13 mouse cellular contexts compared by ENCODE assay signal in genomic region chr11:67999629-68000028, GRCm38 (mm10). TPM values are rescaled to one million over a fixed set of nuclear protein-coding genes. Genes with fewer than 3 reads are reported as not detected.
DNase-seq lines count a peak whose midpoint lies in the region; ATAC-seq and TF ChIP-seq lines count a peak whose summit lies in the region.
"Had no signal": no experiment of that assay in that cellular context is flagged by ENCODE, and none has a peak within 500 bp of the region (broad histone marks: within the 10 kb centered on the region; RNA-seq: fewer than 3 reads in every experiment).

No protein-coding gene starts in this region.

- no peaks in the 10 kb centered on the region for H3K4me1 ChIP-seq in heart, postnatal 0 days (ENCODE audit: control insufficient read depth, insufficient read depth)
- H3K4me1 ChIP-seq in stomach, embryonic 15.5 days, result 0 out of 2 replicates have a peak, but pooled peaks cover 3% of the 10 kb centered on the region
- H3K4me1 ChIP-seq in heart, embryonic 12.5 days (replicated peaks), result no peaks in the 10 kb centered on the region
- H3K4me1 ChIP-seq: heart, embryonic 13.5 days; lung, embryonic 15.5 days; midbrain, embryonic 15.5 days had no signal

- no peak overlapping the region for H3K4me3 ChIP-seq in heart, postnatal 0 days (ENCODE audit: low read depth, low read length)
- no peak overlapping the region for H3K4me3 ChIP-seq in stomach, embryonic 15.5 days (replicated peaks)
- no peak overlapping the region for H3K4me3 ChIP-seq in heart, embryonic 12.5 days
- H3K4me3 ChIP-seq: heart, embryonic 13.5 days; lung, embryonic 15.5 days; midbrain, embryonic 15.5 days had no signal

- no peaks in the 10 kb centered on the region for H3K36me3 ChIP-seq in heart, postnatal 0 days (replicated peaks; ENCODE audit: control insufficient read depth, insufficient read depth, low read length)
- no peaks in the 10 kb centered on the region for H3K36me3 ChIP-seq in stomach, embryonic 15.5 days
- no peaks in the 10 kb centered on the region for H3K36me3 ChIP-seq in heart, embryonic 12.5 days
- H3K36me3 ChIP-seq: lung, embryonic 15.5 days; midbrain, embryonic 15.5 days had no signal

- TF ChIP-seq EP300 in heart, postnatal 0 days (IDR thresholded peaks at IDR 0.05; ENCODE audit: low read depth), result no peak

- no peak overlapping the region for H3K9ac ChIP-seq in heart, postnatal 0 days (replicated peaks; ENCODE audit: low read depth, low read length)
- no peak overlapping the region for H3K9ac ChIP-seq in stomach, embryonic 15.5 days
- no peak overlapping the region for H3K9ac ChIP-seq in heart, embryonic 12.5 days
- H3K9ac ChIP-seq: heart, embryonic 13.5 days; lung, embryonic 15.5 days; midbrain, embryonic 15.5 days had no signal

- WGBS in heart, postnatal 0 days, result 75% methylated on average over 5 of the region's 5 CpGs
- WGBS in stomach, embryonic 15.5 days, result 60% methylated on average over 5 of the region's 5 CpGs
- whole genome bisulfite sequencing in heart, embryonic 12.5 days, result 75% methylated on average over 5 of the region's 5 CpGs

- TF ChIP-seq CTCF in heart, postnatal 0 days (IDR thresholded peaks at IDR 0.05; ENCODE audit: low read depth), result peak; percentile 56

- H3K27me3 ChIP-seq in heart, postnatal 0 days (ENCODE audit: control insufficient read depth, insufficient read depth, low read length), result no peaks in the 10 kb centered on the region
- no peaks in the 10 kb centered on the region for H3K27me3 ChIP-seq in stomach, embryonic 15.5 days (replicated peaks)
- no peaks in the 10 kb centered on the region for H3K27me3 ChIP-seq in heart, embryonic 12.5 days (replicated peaks)
- H3K27me3 ChIP-seq: heart, embryonic 13.5 days; lung, embryonic 15.5 days; midbrain, embryonic 15.5 days had no signal

- no peak for ATAC-seq in heart, postnatal 0 days (ENCODE audit: insufficient read depth, low read depth)
- no peak for ATAC-seq in stomach, embryonic 15.5 days (ENCODE audit: insufficient read depth, low FRiP score, low read depth)
- no peak for ATAC-seq in heart, embryonic 12.5 days (ENCODE audit: insufficient number of reproducible peaks, low FRiP score)
- ATAC-seq: midbrain, embryonic 15.5 days had no signal

- no peak overlapping the region for H3K4me2 ChIP-seq in heart, postnatal 0 days (ENCODE audit: low read depth, low read length)
- no peak overlapping the region for H3K4me2 ChIP-seq in stomach, embryonic 15.5 days
- H3K4me2 ChIP-seq in heart, embryonic 12.5 days, result no peak overlapping the region
- H3K4me2 ChIP-seq: heart, embryonic 13.5 days; lung, embryonic 15.5 days; midbrain, embryonic 15.5 days had no signal

- DNase-seq in heart, postnatal 0 days (ENCODE audit: low spot score), result no peak
- DNase-seq in heart, adult 9 months (ENCODE audit: low spot score in 2 of 2), result no peak
- DNase-seq in retina, embryonic 14.5 days (ENCODE audit: low spot score), result peak; percentile 33
- DNase-seq in retina, postnatal 1 day, result no peak
- peak; percentile 33 for DNase-seq in ZHBTc4 (ENCODE audit: low read depth, low spot score)
- DNase-seq in urinary bladder, postnatal 10 days (ENCODE audit: low spot score), result no peak
- DNase-seq: kidney, adult 11 months had no signal

- no peak overlapping the region for H3K27ac ChIP-seq in heart, postnatal 0 days (ENCODE audit: low read depth)
- H3K27ac ChIP-seq in stomach, embryonic 15.5 days, result peak overlapping the region; percentile 69
- H3K27ac ChIP-seq in heart, embryonic 12.5 days (ENCODE audit: poor library complexity, severe bottlenecking), result no peak overlapping the region
- H3K27ac ChIP-seq: heart, embryonic 13.5 days; lung, embryonic 15.5 days; midbrain, embryonic 15.5 days had no signal

- H3K9me3 ChIP-seq in heart, postnatal 0 days (replicated peaks; ENCODE audit: control insufficient read depth, low read length), result no peaks in the 10 kb centered on the region
- no peaks in the 10 kb centered on the region for H3K9me3 ChIP-seq in stomach, embryonic 15.5 days
- H3K9me3 ChIP-seq in heart, embryonic 12.5 days (replicated peaks), result no peaks in the 10 kb centered on the region
- H3K9me3 ChIP-seq: heart, embryonic 13.5 days; lung, embryonic 15.5 days; midbrain, embryonic 15.5 days had no signal

RNA-seq across cellular contexts. Expression of gene Stx8, which starts 33.6 kb away (rescaled TPM):
- total RNA-seq in heart, postnatal 0 days (2014; rRNA removed; ENCODE audit: low replicate concordance), result 4.8 and 15.9 TPM in 2 replicates
- polyA plus RNA-seq in heart, postnatal 0 days (2015; fragmentation: Nextera tagmentation; extraction: Ambion mirVana), result 66.5 and 69.0 TPM in 2 replicates
- polyA plus RNA-seq in stomach, embryonic 15.5 days (2015; fragmentation: Nextera tagmentation; extraction: Ambion mirVana), result 55.9 and 59.4 TPM in 2 replicates
- polyA plus RNA-seq in heart, embryonic 12.5 days (2016; fragmentation: Nextera tagmentation; extraction: Ambion mirVana), result 58.2 and 61.9 TPM in 2 replicates

RNA-seq across cellular contexts. Expression of gene Cfap52, which starts 34.2 kb away (rescaled TPM):
- total RNA-seq in heart, postnatal 0 days (2014; rRNA removed; ENCODE audit: low replicate concordance), result not detected in 2 replicates
- 0.12 and 0.44 TPM in 2 replicates for polyA plus RNA-seq in heart, postnatal 0 days (2015; fragmentation: Nextera tagmentation; extraction: Ambion mirVana)
- 0.86 and 1.5 TPM in 2 replicates for polyA plus RNA-seq in stomach, embryonic 15.5 days (2015; fragmentation: Nextera tagmentation; extraction: Ambion mirVana)
- polyA plus RNA-seq in heart, embryonic 12.5 days (2016; fragmentation: Nextera tagmentation; extraction: Ambion mirVana), result 0.18 and 0.27 TPM in 2 replicates
- total RNA-seq: neutrophil, adult 5-6 weeks had no signal

Comparison
In these comparisons a context has a peak if more than half of its experiments do, and no peak if none do; other contexts are left out.
1. DNase-seq: peak in retina, embryonic 14.5 days (single experiment) and ZHBTc4 (single experiment); none in heart, postnatal 0 days (single experiment), heart, adult 9 months (0 of 2), retina, postnatal 1 day (single experiment) and urinary bladder, postnatal 10 days (single experiment).